Mouse (Mus musculus) urinary bladder, postnatal 25 days (tissue): ENCODE data around the gene Stk38.
"Not testable (repeated sequence)": the region's sequence is repeated elsewhere in the genome, so short reads cannot be mapped to it uniquely, and the experiment has no call there.

ENCODE experiments used
- DNase-seq: peaks from one replicate; pipeline ENCODE4 v3.0.0; 2022; ENCODE audit warnings: low spot score

The Stk38 gene

DNA sequence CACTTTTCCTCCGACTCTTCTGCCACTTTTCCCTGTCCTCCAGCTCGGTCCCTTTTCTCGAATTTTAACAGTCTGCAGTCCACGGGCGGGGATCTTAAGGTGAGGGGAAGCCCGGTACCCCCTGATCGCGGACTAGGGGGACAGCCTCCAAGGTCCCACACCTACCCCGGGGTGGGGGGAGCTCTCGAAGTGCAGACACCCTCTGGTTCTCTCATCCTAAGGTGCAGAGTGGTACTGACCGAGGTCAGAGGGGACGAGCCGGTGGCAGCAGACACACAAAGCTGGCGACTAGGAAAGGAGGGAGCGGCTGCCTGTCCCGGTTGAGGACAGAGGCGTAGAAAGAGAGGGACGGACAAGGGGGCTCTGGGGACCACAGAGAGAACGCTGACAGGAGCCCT, 553 bp downstream of the Stk38 start:
- no peak for DNase-seq

DNA sequence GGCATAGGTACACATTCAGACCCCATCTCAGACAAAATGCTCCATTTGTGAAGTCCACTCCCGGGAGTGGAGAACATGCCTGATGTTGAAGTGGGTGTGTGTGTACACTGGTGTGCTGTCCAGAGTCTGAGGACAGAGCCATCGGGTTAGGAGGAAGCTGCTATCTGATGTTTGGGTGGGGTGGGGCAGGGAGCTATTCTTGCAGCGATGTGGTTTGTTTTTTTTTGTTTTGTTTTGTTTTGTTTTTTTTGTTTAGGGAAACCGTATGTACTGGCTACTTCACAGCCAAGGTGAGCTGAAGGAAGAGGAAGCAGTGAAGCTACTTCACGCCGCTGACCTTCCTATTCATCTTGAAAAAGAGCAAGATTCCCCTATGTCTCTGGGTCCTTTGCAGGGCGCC, 983 bp downstream of the Stk38 start:
- DNase-seq = no peak

DNA sequence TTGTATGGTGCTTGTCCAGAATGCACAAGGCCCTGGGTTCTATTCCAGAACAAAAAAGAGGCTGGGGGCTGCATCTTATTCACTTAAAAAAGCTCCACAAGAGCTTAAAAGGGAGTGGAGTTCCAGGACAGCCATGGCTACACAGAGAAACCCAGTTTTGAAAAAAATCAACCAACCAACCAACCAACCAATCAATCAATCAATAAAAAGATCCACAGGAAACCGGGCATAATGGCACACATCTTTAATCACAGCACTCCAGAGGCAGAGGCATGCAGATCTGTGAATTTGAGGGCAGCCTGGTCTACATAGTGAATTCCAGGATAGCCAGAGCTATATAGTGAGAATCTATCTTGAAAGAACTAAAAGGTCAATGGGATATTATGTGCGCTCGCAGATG, 2.8 kb downstream of the Stk38 start:
- DNase-seq = no peak

DNA sequence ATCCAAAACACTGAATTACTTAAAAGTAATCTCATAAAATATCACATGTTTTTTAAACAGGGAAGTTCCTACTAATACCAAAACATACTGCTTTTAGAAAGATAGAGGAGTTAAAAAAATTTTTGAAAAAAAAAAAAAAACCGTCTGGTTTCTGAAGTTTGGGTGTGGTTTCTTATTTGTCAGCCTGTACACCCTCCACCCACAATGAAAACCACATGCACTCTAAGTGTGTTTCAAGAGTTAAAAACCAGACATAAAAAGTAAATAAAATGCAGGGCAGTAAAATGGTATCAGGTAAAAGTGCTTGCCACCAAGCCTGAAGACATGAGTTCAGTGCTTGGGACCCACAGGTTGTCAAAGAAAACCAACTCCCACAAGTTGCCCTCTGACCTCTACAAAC, 4.1 kb downstream of the Stk38 start:
- no peak for DNase-seq

DNA sequence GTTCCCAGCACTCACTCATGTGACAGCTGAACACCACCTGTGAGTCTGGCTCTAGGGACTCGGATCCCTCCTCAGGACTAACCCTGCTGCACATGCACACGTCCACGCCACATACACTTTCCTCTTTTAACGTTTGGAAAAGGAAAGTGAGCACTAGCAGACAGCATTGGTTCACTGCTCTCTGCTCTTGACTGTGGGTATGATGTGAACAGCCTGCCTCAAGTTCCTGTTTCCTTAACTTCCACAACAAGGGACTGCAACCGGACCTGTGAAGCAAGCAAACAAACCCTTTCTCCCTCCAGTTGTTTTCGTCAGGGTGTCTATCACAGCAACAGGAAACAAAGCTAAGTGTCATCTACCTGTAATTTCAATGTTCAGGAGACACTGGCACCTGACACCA, 7.3 kb downstream of the Stk38 start:
- DNase-seq = no peak

DNA sequence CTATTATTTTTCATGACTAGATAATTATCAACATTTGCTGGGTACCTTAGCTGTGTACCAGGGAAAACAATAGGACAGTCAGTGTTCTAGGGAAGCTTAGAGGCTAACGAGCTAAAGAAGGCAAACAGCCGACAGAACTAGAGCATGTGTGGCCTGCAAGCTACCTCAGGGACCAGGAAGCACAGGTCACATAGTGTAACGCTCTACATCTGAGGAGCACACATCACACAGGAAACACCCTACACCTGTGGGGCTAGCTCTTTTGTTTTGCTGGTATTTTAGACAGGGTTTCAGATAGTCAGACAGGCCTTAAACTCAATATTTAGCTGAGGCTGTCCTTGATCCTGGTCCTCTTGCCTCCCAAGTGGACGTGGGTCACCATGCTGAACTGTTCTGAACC, 13.2 kb downstream of the Stk38 start:
- no peak for DNase-seq

DNA sequence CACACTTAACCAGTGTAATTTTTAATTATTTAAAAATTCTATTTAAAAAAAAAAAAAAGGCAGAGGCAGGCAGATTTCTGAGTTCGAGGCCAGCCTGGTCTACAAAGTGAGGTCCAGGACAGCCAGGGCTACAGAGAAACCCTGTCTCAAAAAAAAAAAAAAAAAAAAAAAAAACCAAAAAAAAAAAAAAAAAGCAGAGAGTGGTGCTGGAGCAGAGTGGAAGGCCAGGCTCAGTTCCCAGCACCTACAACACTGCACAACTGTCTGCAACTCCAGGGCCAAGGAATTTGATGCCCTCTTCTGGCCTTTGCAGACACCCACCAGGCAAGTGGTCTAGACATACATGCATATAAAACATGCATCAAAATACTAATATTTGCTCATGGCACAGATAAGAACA, 14.8 kb downstream of the Stk38 start:
- not testable (repeated sequence) for DNase-seq

DNA sequence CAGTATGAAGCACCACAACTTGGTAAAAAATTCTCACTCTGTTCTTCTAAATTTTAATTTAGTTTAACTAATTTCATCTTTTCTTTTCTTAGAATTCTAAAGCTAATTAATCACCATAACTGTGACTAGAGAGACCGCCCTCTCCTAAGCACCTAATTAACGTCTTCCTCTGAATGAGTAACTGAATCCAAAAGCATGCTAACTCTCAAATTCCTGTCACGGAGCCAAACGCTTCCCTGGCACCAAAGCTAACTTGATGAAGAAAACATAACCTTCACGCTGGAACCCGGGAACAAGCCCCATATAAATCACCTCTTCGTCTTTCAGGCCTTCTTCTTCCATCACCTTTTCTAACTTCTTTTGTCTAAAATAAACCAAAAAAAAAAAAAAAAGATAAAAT, 15.7 kb downstream of the Stk38 start:
- no peak for DNase-seq

DNA sequence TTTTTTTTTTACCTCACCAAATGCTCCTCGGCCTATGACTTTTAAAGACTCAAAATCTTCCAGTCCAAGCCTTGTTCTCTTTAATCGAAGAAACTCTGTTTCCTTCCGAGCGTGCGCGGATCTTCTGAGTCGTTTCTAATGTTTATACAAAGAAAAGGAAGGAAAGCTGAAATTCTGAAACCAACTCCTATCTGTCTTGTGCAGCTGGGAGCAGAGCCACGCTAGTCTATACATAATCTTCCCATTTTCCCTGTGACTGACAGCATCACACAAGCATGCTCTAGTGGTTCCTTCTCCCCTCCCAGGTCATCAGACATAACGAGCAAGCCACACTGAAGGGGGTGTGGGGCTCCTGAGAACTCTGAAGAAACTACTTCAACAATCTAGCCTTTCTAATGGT, 16.5 kb downstream of the Stk38 start:
- no peak for DNase-seq

DNA sequence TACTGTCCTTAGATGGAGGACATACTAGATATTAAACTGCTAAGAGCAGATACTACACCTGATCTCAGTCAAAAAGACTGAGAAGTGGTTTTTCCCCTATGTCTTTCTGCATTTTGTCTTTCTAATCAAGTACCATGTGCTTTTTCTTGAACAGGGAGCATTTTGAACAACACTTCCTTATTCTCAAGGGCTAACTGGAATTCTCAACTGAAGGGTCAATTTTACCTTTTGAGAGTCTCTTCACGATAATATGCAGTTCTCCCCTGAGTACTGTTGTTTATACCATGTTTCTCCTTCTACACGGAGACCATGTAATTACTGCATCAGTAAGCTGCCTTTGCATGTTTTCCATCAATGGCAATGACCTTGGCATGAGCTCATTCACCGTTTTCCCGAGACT, 17.7 kb downstream of the Stk38 start:
- DNase-seq = no peak

DNA sequence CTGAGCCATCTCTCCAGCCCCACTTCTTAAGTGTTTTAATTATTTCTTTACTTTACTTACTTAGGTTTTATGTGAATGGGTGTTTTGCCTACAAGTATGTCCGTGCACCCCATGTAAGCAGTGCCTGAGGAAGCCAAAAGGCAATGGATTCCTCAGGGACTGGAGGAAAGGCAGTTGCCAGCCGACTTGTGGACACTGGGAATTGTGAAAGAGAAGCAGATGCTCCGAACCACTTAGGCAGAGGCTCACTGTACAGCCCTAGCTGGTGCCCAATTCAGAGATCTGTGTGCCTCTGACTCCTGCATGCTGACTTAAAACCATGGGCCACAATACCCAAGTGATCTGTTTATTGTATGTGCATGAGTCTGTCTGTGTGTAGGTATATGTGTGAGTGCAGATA, 18.8 kb downstream of the Stk38 start:
- DNase-seq = no peak

DNA sequence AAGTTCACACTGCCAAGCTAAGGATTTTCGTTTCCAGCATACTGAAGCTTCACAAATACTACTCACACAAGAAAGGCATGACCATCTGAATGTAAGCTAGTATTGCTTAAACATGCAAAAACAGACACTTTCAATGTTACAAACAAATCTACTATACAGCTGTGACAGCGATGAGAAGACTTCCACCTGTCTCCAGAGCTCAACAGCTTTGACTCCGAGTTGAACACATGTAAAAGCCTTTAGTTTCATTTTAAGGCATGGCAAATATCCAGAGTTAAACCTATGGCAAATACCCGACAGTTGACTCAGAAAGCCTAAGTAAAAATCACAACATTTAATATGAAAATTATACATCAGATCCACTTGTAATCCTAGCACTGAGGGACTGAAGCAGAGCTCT, 19.5 kb downstream of the Stk38 start:
- no peak for DNase-seq

DNA sequence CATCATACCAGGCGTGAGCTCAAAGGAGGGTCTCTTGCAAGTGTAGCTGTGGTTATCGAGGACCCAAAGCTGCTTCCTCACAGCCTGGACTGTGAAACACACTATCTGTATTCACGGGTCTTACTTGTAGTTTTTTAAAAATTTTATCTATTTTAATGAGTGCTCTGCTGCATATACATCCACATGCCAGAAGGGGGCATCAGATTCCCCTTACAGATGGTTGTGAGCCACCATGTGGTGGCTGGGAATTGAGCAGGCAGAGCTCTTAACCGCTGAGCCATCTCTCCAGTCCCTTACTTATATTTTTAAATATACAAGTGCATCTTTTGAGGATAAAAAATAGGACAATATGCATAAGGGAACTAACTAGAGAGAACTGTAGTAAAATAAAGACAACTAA, 20.1 kb downstream of the Stk38 start:
- DNase-seq = no peak

DNA sequence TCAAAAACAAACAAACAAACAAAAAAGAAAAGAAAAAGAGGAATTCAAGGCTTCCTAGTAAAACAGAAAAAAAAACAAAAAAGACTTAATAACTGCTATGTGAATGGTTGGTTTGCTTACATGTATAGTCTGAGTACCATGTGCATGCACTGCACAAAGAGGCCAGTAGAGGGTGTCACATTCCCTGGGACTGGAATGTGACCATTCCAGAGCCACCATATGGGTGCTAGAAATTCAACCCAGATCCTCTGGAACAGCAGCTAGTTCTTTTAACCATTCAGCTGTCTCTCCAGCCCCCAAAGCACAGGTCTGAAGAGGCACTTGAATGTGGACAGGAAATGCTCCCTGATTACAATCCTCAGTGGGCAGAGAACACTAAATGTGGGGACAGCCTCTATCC, 21.0 kb downstream of the Stk38 start:
- DNase-seq = no peak

DNA sequence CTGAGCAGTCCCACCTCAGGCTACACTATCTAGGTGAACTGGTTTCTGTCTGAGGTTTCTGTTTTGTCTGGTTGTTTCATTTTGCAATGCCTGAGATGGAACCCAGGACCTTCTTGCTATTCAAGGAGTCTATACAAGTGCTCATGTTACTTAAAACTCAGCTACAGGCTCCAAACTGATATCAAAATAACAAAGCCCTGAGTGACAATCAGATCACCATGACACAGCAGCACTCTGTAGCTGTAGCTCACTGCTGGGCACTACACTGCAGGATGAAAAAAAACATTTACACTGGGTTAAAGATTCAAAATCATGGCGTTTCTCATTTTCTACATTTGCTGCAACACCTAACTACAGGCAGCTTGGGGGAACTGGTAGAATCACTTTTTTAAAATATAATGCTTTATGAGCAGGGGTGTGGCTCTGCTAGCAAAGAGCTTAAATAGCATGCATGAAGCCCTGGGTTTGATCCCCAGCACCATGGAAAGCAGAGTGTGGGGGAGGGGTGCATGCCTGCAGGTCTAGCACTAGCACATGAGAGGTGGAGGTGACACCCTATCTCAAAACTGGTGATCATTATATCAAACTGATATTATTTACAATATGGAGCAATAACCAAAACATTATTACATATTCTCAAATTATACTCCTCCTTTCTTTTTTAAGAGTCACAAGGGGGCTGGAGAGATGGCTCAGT, 22.9 kb downstream of the Stk38 start:
- DNase-seq = no peak

DNA sequence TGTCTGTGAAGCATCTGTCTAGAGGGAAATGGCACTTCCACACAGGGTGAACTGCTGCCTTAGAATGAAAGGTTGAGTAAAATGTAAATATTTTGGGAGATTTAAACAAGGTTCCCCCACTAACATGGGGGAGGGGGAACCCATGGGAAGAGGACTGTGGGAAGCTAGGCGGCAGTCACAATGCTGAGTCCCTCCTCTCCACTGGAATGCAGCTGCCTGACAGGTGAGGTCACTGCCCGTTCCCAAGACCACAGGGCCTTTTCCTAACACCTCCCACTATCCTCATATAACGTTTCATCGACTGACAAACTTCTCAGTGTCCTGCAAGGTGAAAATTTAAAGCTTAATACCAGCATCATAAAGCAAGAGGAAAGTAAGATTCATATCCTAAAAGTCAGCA, 25.2 kb downstream of the Stk38 start:
- no peak for DNase-seq

DNA sequence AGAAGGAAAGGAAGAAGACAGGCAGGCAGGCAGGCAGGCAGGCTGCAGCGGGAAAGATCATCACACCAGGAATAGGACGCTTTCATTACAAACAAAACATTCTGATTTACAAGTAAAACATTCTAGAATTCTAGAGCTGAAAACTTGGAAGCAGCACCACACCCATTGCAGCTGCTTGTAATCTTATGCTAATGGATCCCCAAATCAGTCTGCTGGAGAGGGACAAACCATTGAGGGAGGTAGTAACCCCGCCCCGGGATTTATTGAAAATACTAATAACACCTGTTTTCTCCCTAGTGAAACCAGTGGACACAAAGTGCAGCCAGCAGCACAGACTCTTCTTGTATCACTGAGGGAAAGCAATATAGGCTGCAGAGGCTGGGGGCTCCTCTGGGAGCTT, 26.7 kb downstream of the Stk38 start:
- DNase-seq = no peak

DNA sequence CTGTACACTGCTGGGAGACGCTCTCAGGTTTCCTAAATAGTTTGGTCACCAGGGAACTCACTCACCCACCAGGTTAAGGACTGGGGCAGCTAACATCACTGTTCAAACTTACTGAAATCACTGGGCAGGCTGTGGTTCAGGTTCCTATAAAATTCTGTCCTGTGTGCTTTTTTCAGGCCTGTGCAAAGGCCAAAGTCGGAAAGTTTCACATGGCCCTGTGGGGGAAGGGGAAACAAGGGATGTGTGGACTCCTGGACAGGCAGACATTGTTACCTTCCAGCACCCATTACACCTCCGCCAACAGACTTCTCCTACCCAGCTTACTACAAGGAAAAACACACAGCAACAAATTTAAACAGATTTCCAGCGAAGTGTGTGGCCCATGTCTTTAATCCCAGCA, 28.7 kb downstream of the Stk38 start:
- DNase-seq = no peak

DNA sequence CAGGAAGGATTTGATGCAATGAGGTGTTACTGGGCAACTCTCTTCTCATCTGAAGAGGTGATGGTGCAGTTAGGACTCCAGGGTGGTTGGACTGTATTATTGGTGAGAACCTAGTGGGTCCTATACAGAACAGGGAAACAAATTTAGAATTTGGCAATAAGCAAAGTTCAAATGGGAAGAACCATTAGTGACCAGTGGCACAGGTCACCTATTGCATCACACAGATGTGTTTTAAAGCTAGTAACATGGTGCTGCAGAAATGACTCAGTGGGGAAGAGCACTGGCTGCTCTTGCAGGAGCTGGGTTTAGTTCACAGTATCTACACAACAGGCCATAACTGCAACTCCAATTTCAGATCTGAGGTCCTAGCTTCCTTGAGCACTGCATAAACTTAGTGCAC, 37.7 kb downstream of the Stk38 start:
- no peak for DNase-seq

DNA sequence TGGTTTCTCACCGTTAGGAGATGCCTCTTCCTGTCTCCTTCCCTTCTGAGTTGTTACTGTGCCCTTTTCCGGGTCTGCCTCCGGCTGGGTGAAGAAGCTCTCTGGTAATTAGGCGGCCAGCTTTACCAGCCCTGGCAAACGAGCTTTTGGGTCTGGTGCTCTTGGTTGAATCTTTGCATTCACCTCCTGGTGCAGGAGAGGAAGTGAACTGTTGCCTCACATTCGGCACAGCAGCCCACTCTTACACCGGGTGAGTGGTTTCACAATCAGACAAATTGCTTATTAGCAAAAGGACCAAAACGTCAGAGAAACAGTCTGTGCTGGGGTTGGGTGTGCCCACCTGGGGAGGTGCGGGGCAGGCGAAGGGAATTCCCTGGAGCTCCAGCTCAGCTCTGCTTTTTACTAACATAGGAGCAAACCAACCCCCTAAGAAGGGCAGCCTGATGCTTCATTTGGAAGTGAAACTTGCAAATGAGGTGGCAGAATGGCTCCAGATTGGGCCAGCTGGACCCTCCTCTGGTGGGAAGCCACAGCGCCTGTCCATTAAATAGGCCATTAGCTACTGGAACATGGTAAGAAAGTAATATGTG, 40.7 kb downstream of the Stk38 start:
- DNase-seq = no peak

DNA sequence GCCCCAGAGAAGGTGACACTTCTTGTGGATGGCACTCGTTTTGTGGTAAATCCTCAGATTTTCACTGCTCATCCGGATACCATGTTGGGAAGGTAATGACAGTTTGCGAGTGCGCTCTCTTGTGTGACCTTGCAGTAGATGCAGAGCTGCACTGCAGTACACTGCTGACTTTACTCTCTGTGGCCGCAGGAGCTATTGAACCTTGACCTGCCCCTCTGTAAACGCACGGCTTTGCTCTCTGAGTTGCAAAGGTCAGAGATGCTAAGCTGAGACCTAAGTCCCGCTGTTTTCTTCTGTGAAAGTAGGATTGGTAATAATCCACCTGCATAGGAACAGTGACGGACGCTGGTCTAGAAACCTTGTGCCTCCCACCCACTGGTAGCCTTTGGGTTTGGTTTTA, 46.2 kb downstream of the Stk38 start:
- DNase-seq = no peak

DNA sequence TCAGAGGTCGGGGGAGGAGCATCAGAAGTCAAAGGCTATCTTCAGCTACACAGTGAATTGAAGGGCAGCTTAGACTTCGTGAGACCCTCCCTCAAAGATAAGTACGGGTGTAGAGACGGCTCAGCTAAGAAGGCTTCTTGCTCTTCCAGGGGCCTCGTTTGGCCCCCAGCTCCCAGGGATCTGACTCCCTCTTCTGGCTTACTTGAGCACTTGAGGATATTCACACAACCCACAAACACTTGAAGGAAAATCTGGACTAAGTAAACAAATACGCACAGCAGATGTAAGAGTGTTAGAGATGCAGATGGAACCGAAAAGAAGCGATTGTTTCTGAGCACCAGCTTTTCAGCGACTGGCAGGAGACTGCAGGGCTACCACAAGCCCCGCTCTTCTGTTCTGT, 47.2 kb downstream of the Stk38 start:
- DNase-seq = no peak

DNA sequence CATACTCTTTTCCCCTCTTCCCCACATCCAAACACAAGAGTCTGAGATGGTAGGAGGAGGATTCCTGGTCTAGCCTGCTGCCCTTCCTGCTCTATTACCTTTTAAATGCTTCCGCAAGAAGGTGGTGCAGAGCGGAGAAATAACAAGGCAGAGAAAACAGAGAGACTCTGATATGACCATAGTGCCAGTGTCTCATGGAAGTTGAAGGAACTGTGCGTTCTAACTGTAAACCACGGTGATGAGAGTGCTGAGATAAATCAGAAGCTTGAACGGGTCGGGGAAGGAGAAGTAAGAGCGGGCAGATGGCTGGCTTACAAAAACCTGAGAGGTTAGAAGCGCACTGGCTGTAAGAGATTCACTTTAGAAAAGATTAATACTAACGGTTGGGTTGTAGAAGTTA, 53.4 kb downstream of the Stk38 start:
- no peak for DNase-seq

DNA sequence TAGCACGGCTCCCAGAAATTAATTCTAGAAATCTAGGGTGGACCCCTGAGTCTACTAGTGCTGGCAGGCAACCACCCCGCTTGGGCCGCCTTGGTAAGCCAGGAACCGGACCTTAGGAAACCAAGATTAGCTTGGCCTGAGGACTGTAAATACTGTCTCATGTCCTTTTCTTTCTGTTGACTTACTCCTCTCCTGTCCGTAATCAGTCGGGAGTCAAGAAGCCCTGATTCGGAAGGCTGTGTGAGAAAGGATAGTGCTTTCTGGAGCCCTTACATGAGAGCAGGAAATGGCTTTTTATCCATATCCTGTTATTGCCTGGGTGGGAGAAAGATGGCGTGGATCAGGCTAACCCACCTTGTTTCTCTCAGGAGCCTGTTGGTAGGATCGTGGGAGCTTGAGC, 54.5 kb downstream of the Stk38 start:
- no peak for DNase-seq
